Mouse (Mus musculus): ENCODE data around the gene Pbxip1.

Gene Pbxip1

DNA sequence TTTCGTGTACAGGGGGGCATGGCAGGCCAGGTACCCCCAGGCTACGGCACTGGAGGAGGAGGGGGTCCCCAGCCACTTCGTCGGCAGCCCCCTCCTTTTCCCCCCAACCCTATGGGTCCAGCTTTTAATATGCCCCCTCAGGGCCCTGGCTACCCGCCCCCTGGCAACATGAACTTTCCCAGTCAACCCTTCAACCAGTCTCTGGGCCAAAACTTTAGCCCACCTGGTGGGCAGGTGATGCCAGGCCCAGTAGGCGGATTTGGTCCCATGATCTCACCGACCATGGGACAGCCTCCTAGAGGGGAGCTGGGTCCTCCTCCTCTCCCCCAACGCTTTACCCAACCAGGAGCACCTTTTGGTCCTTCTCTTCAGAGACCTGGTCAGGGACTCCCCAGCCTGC, 3.9 kb upstream of the Pbxip1 start:
- DNase-seq (ENCODE audit: low spot score in 2 of 2): no peak

GRCm38 (mm10) chr3:89434532-89434931, 2.0 kb upstream of the Pbxip1 start:
- DNase-seq (ENCODE audit: low spot score in 2 of 2): no peak

DNA sequence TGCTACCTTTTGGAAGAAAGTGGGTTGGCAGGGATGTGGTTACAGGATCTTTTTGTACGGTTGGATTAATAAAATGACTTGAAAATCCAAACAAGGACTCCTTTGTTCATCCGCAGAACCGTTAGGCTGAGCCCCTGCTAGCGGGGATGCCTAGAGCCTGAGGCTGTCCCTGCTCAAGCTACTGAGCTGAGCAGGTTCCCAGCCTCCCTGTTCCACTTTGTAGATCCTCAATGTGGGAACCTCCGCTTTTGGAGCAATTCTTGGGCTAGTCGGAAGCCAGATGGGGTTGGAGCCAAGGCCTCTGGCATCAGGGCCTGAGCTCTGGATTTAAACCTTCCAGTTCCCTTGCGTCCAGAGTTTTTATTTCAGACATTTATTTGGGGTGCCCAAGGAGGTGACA, 1.5 kb upstream of the Pbxip1 start:
- DNase-seq (ENCODE audit: low spot score in 2 of 2): peak in 1 of 2 experiments; percentile 55

GRCm38 (mm10) chr3:89437269-89437668, 763 bp downstream of the Pbxip1 start:
- DNase-seq (ENCODE audit: low spot score in 2 of 2): peak; percentile 51 to 70

GRCm38 (mm10) chr3:89440691-89441090, 4.2 kb downstream of the Pbxip1 start:
- DNase-seq (ENCODE audit: low spot score in 2 of 2): no peak

DNA sequence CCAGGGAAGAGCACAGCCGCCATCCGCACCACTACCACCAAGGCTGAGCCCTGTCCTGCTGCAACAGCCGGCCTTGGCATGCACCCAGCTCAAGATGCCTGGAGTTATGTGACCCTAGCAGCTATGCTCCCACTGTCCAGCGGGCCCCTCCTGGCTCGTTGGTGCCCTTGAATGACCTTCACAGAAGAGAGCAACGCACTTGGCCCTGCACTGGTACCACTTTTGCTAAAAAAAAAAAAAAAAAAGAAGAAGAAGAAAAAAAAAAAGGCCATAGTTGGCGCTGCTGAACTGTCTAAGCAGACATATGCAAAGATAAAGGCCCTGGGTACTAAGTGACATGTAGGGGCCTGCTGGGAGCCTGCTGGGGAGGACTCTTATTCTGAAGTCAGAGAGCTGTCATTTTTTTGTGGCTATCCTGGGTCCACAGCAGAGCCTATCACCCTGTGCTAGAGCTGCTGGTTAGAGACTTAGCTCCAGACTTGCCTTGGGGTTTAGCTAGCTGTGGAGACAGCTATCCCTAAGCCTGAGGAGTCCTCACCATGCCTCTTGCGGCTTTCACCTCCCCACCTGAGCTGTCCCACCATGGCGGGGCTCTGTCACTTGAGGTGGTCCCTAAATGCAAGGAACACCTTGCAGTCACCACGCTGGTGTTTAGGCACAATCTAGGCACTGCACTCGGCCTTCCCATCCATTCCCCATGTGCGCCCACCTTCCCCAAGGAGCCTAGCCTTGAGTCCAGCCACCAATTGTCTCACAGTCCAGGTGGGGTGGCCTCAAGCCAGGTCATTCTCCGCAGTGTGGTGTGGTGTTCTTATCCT, 12.4 kb downstream of the Pbxip1 start:
- DNase-seq (ENCODE audit: low spot score in 2 of 2): no peak

- peak; percentile 67 to 77 for DNase-seq (ENCODE audit: low spot score in 2 of 2)
Observed at GRCm38 (mm10) chr3:89449541-89449940, 13.0 kb downstream of the Pbxip1 start.

GRCm38 (mm10) chr3:89451916-89452315, 15.4 kb downstream of the Pbxip1 start:
- no peak for DNase-seq (ENCODE audit: low spot score in 2 of 2)

DNA sequence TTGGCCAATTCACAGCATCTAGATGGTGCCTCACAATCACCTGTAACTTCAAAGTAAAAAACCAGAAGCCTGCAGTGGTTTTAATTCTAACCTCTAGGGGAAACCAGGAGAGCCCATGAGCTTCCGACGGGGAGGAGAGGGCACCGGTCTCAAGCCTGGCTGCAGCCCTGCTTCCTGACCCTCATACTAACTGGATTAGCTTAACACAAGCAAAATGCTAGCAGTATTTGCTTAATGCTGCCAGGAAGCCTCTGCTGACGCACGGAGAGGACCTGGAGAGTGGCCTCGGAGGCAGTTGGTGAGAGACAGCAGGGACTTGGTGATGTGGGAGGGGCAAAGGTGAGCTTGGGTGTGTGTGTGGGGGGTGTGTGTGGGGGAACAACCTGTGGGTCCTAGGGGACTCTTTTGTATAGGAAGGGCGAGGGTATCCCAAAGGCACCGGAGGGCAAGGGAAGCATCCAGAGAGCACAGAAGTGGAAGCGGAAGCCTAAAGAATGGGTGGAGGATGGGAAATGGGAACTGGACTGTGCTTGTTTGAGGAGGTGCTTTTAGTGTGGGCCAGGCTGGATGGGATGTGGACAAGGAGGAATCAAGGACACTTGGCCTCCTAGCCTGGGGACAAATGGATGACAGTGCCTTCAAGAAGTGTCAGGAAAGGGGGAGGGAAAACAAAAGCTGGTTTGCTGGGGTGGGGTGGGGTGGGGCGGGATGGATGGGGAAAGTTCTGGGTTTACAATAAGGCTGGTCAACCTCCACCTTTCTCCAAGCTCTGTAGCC, 18.1 kb downstream of the Pbxip1 start, which contains the start of gene Pmvk:
Gene Pmvk (plus strand): TSS at position 141 of the 777 bp plus-strand sequence.
- no peak for DNase-seq (ENCODE audit: low spot score in 2 of 2)

- no peak for DNase-seq (ENCODE audit: low spot score in 2 of 2)
Observed at GRCm38 (mm10) chr3:89455786-89456285, 19.3 kb downstream of the Pbxip1 start.

GRCm38 (mm10) chr3:89456726-89457665, 20.5 kb downstream of the Pbxip1 start:
- DNase-seq (ENCODE audit: low spot score in 2 of 2): peak in 1 of 2 experiments; percentile 70

DNA sequence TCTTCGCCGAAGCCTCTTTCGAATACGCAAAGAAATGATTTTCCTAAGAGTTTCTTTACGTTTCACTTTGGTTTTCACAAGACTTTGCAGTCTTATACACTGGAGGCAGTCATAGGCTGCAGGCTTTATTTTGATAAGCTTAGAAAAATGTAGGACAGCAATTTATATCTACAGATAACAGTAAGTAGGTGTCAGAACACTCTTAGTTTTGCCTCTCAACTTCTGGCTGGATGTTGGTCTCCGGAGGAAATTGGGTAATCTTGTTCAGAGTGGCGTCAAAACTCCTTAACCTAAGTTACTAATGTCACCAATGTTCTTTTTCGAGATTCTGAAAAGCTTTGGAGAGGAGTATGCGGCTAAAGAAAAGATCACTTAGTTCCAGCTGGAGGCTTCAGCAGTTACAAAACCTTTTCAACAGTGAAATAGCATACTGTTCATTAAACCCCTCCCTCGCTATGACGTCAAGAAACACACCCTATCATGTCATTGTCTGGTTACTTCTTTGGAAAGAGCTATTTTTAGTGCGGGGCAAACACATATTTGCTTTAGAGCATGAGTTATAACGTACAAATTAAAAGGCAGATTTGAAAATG, 22.0 kb downstream of the Pbxip1 start:
- DNase-seq (ENCODE audit: low spot score in 2 of 2): peak in 1 of 2 experiments; percentile 56

DNA sequence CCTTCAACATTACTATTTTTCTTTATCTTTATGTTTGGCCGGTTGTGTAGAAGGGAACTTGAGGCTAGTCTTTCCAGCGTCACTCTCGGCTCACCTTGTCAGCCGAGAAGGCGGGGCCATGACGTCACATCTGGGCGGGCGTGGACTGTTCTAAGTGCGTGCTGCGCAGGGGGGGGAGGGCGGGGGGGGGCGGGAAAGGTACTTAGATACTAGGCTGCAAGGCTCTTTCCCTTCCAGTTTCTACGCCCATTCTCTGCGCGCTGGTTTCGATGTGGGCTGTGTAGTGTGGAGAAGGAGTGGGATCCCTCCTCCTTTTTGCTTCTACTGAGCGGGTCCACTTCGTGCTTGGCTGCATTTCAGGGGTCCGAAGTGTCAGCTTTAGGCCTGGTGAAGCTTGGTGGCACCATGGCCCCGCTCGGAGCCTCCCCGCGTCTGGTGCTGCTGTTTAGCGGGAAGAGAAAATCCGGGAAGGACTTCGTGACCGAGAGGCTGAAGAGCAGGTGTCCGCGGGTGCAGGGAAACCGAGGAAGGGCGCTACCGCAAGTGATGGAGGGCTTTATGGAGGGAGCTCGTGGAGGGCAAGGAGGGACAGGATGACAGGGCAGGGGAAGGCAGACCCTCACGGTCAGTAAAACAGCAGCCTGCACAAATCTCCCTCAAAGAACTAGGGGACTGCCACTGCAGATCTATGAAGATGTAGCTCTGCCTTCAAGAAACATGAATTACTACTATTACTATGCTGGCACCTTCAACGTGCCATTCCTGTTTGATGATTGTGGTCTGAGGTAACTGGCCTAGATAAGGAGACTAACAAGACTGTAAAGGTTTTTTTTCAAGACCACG, 22.7 kb downstream of the Pbxip1 start:
- peak; percentile 94 to 95 for DNase-seq (ENCODE audit: low spot score in 2 of 2)

DNA sequence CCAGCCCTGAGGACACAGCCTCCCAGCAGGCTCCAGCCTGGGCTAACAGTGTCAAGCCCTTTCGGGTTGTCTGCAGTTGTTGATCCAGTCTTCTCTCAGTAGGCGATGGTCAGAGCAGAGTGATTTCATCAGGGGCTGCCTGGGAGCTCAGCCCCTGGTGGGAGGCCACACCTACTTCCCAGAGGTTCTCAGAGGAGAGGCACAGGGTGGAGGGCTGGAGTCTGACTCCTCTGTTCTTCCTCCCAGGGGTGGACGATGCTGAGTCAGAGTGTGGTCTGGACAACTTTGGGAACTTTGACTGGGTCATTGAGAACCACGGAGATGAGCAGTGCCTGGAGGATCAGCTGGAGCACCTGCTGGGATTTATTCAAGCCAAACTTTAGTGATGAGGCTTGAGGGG, 31.8 kb downstream of the Pbxip1 start:
- DNase-seq (ENCODE audit: low spot score in 2 of 2): no peak

DNA sequence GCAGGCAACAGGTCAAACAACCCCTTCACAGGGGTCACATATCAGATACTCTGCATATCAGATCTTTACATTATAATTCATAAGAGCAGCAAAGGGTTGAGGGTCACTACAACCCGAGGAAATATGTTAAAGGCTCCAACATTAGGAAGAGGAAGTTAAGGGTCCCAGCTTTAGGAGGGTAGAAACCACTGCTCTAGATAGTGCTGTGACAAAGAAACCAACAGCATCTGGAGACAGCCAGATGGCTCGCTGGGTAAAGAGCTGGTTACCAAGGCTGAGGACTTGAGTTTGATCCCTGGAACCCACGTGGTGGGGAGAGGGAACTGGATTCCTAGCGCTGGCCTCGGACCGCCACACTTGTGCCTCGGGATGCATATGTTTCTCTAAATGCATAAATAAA, 35.8 kb downstream of the Pbxip1 start:
- DNase-seq (ENCODE audit: low spot score in 2 of 2): no peak

DNA sequence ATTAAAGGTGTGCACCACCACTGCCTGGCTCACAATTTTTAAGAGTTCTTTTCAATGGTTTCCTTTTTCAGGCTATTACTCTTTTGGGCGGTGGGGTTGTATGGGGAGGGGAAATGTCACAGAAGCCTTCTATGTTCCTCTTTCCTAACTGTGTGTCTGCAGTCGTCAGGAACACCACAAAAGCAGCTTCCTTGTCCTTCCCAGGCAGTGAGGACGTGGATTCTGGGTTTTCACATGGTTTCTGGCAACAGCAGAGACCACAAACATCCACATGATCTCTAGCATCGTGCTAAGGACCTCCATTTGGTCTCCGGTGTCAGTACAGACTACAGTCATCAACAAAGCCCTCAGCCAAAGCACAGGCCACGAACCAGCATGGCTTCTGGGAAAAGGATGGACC, 37.3 kb downstream of the Pbxip1 start:
- DNase-seq (ENCODE audit: low spot score in 2 of 2): no peak

- DNase-seq (ENCODE audit: low spot score in 2 of 2): no peak
Observed at GRCm38 (mm10) chr3:89479055-89479454, 42.5 kb downstream of the Pbxip1 start.

- no peak for DNase-seq (ENCODE audit: low spot score in 2 of 2)
Observed at GRCm38 (mm10) chr3:89481488-89481887, 45.0 kb downstream of the Pbxip1 start.

DNA sequence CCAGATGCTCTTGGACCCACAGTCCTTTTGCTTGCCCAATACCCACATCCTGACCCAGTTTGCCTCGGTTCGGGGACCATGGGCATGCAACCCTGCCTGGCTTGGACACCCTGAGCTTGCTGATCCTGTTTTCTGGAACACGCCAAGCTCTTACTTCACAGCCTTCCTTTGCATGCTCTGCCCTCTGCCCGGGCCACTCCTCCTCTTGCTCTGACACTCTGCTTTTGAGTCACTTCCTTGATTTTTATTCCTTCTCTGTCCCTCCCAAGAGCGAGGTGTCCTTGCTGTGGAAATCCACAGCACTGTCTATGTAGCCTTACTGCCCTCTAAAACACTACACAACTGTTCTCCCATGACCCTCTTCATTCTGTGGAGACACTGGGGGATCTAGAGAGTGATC, 45.7 kb downstream of the Pbxip1 start:
- no peak for DNase-seq (ENCODE audit: low spot score in 2 of 2)
